Mouse (Mus musculus): Measurements from ENCODE around the gene Fnd3c2.
"Not testable (repeated sequence)": the region's sequence is repeated elsewhere in the genome, so short reads cannot be mapped to it uniquely, and the experiment has no call there.

Fnd3c2 gene

GRCm38 (mm10) chrX:106255276-106255675, at the start of gene Fnd3c2:
Gene Fnd3c2 (minus strand): TSS chrX:106255376.
- DNase-seq (ENCODE audit: low read depth, low spot score): no peak

DNA sequence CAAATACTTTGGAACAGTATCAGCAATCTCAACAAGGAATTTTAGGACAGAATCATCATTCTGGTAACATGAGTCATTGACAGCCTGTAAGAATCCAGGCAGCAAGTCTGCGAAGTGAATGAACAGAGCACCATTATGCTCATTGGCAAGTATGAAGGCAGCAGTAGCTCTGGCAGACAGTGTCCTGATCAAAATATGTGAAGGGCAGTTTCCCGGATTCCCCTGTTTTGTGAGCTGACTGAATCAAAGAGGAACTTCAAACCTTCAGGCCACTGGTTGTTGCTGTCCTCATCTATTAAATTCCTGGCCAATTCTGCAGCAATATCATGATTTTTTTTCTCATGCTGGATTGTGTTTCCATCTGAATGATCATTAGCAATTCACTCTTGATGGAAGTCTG, 29.3 kb upstream of the Fnd3c2 start:
- DNase-seq (ENCODE audit: low read depth, low spot score): no peak

DNA sequence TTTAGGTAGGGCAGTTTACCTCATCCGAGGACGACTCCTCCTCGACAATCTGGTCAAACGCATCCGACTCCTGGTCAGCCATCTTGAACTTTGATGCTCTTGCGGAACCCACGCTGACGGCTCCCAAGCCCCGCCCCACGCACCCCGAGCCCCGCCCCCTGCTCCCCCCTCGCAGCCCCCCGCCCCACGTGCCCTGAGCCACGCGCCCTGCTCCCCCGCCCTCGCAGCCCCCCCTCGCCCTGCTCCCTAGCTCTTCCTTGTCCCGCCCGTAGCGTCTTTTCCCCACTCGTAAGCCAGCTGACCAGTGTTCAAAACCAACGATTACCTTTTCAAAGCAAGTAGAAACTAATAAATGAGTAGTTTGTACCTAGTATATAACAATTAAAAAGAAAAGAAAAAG, 34.1 kb downstream of the Fnd3c2 start, which contains the start of gene Taf9b:
Gene Taf9b, minus strand, starts transcription at position 101 of the 400 bp plus-strand sequence.
- no peak for DNase-seq (ENCODE audit: low read depth, low spot score)

DNA sequence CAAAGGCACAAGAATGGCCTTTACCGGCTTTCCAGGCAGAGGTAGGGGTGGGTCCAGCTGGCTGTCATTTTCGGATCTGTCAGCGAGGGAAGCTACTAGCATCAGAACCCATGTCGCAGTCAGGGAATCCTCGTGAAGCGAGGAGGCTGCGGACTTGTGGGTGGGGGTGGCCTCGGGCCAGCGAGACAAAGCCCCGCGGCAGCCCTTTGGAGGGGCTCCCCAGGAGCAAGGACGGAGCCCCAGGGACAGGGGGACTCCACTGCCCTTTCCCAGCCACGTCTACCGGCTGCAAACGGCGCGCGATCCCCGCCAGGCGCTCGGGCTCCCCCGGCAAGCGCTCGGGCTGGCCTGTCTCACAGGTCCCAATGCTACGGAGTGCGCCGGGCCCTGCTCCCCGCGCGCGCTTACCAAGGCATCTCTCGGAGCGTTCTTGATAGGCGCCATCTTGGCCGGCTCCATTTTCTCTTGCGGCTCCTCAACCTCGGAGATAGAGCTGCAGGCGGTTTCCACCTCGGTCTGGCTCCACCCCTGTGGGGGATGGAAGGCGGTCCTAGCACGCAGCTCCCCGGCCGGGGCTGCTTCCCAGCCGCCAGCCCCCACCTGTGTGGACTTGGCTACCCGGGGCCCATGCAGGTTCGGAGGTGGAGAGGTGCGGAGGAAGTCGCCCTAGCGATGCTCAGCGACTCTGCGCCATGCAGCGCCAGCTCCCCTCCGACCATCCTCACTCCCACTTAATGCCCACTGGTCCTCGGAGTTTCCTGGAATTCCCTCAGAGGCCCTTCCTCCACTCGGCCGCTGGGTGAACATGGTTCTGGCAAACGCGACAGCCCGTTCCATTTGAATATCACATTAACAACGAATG, 35.8 kb downstream of the Fnd3c2 start:
- DNase-seq (ENCODE audit: low read depth, low spot score): peak; percentile 62

DNA sequence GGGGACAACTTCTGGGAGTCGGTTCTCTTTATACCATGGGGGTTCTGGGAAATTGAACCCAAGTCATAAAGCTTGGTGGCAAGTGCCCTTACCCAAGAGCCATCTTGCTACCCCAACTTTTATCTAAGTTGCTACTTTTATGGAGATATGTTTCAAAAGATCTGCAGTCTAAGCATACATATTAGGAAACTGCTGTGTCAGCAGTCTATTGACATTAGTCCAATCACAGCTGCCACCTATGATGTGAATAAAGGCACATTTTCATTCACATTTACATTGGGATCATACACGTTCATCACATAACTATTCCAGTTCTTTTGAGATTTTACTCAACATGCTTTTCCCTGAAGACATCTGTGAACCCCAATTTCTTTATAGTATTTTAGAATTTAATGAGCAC, 46.1 kb downstream of the Fnd3c2 start:
- DNase-seq (ENCODE audit: low read depth, low spot score): no peak

GRCm38 (mm10) chrX:106198904-106199303, 56.3 kb downstream of the Fnd3c2 start:
- DNase-seq (ENCODE audit: low read depth, low spot score): no peak

GRCm38 (mm10) chrX:106197308-106197707, 57.9 kb downstream of the Fnd3c2 start:
- DNase-seq (ENCODE audit: low read depth, low spot score): peak; percentile 33

DNA sequence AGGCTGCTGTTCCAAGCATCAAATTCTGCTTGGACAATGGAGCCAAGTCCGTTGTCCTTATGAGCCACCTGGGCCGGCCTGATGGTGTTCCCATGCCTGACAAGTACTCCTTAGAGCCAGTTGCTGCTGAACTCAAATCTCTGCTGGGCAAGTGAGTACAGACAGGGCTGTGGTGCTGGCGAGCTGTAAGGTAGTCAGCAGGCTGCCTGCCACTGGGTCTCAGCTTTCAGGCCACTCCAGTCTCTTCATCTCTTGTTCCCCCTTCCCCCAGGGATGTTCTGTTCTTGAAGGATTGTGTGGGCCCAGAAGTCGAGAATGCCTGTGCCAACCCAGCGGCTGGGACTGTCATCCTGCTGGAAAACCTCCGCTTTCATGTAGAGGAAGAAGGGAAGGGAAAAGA, 60.8 kb downstream of the Fnd3c2 start:
- DNase-seq (ENCODE audit: low read depth, low spot score): not testable (repeated sequence)

DNA sequence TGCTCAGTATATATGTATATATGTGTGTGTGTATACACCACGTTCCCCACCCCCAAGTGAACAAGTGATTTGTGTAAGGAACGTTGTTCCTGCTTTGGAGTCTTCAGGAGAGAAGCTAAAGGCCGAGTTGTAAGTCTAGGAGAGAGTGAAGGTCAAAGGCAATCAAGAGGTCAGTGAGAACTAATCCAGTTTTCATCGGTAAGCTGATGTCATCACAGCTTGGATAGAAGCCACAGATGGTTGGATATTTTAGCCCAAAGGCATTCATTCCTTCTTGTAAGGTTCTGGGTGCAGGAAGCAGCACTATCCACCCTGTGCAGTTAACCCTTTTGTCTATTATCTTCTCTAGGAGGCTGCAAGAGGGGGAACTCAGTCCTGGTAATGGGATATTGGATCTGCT, 65.1 kb downstream of the Fnd3c2 start:
- no peak for DNase-seq (ENCODE audit: low read depth, low spot score)

GRCm38 (mm10) chrX:106189356-106189755, 65.8 kb downstream of the Fnd3c2 start:
- DNase-seq (ENCODE audit: low read depth, low spot score): no peak

DNA sequence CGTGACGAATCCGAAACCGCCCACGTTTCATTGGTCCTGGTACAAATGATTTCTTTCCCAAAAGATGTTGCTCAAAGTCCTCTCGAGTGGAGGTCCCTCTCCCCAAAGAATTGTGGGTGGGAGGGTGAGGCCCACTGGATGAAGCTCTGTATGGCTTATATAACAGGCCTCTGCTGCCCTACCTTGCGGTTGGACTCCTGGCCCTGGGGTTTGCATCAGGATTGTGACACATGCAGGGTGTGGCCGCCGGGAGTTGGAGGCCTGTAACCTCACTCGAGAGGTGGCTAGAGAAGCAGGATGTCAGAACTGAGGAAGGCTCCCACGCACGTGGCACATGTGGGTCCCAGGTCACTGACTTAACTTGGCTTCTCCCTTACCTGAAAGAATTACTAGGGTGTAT, 67.4 kb downstream of the Fnd3c2 start:
- DNase-seq (ENCODE audit: low read depth, low spot score): peak; percentile 35

DNA sequence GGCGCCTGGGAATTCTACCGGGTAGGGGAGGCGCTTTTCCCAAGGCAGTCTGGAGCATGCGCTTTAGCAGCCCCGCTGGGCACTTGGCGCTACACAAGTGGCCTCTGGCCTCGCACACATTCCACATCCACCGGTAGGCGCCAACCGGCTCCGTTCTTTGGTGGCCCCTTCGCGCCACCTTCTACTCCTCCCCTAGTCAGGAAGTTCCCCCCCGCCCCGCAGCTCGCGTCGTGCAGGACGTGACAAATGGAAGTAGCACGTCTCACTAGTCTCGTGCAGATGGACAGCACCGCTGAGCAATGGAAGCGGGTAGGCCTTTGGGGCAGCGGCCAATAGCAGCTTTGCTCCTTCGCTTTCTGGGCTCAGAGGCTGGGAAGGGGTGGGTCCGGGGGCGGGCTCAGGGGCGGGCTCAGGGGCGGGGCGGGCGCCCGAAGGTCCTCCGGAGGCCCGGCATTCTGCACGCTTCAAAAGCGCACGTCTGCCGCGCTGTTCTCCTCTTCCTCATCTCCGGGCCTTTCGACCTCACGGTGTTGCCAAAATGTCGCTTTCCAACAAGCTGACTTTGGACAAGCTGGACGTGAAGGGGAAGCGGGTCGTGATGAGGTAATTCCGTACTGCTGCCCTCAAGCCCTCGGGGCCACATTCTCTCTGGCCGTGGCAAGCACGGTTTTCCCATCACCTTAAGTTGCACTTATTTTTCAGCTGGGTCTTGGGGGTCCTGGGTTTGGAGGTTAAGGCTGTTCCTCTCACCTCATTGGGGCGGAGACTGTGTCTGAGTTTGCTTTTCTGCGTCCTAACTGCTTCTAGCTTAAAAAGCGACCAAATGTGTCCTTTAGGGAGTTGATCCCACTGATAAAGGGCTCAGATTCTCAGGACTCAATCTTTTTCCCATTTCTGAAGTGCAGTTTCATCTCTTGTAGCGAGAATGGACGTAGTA, 68.2 kb downstream of the Fnd3c2 start, which contains the start of gene Pgk1:
Gene Pgk1, plus strand, starts transcription at position 388 of the 937 bp plus-strand sequence.
- peak; percentile 97 for DNase-seq (ENCODE audit: low read depth, low spot score)

GRCm38 (mm10) chrX:106185706-106186105, 69.5 kb downstream of the Fnd3c2 start:
- peak; percentile 54 for DNase-seq (ENCODE audit: low read depth, low spot score)
